8 mouse cellular contexts compared by ENCODE assay signal in genomic region chrX:20950191-20950880, GRCm38 (mm10). TPM values are rescaled to one million over a fixed set of nuclear protein-coding genes. Genes with fewer than 3 reads are reported as not detected.
DNase-seq lines count a peak whose midpoint lies in the region; ATAC-seq lines count a peak whose summit lies in the region.

Gene Elk1, minus strand, starts transcription at chrX:20950608.

- ATAC-seq in forebrain, embryonic 11.5 days (replicated peaks; ENCODE audit: low FRiP score) = peak; percentile 98
- peak; percentile 96 for ATAC-seq in heart, embryonic 16.5 days (replicated peaks; ENCODE audit: extremely low read depth, insufficient read depth, low FRiP score)
- ATAC-seq in liver, embryonic 15.5 days (ENCODE audit: insufficient read depth) = peak; percentile 91
- ATAC-seq in neural tube, embryonic 12.5 days (ENCODE audit: low FRiP score, low read depth) = peak; percentile 98

- DNase-seq in CD8-positive naive resting alpha-beta T cell, adult 2 months (ENCODE audit: low read depth in 2 of 2, low spot score in 2 of 2) = peak; percentile 67 to 74
- peak; percentile 73 for DNase-seq in c-Kit-positive CD71-negative TER-119-negative erythroid progenitor cells, embryonic 14.5 days (ENCODE audit: low read depth)
- DNase-seq in forebrain, embryonic 11.5 days (ENCODE audit: low spot score) = peak; percentile 87
- DNase-seq in kidney, postnatal 36 days = peak; percentile 85 to 89
- DNase-seq in telencephalon, adult 2 months (ENCODE audit: low read depth, low spot score) = peak; percentile 94

- H3K36me3 ChIP-seq in forebrain, embryonic 11.5 days (ENCODE audit: control insufficient read depth, insufficient read depth, low read length) = no peaks in the 10 kb centered on the region
- no peaks in the 10 kb centered on the region for H3K36me3 ChIP-seq in heart, embryonic 16.5 days (ENCODE audit: control insufficient read depth, insufficient read depth)
- H3K36me3 ChIP-seq in liver, embryonic 15.5 days (replicated peaks) = no peaks in the 10 kb centered on the region
- H3K36me3 ChIP-seq in neural tube, embryonic 12.5 days = no peaks in the 10 kb centered on the region

- H3K4me3 ChIP-seq in forebrain, embryonic 11.5 days (ENCODE audit: low read depth, low read length) = peak within 1 kb of the TSS; percentile 48
- peak within 1 kb of the TSS; percentile 77 for H3K4me3 ChIP-seq in heart, embryonic 16.5 days (ENCODE audit: low read length)
- peak within 1 kb of the TSS; percentile 69 for H3K4me3 ChIP-seq in liver, embryonic 15.5 days (replicated peaks)
- H3K4me3 ChIP-seq in neural tube, embryonic 12.5 days = peak within 1 kb of the TSS; percentile 58

- no peaks in the 10 kb centered on the region for H3K4me1 ChIP-seq in forebrain, embryonic 11.5 days (replicated peaks; ENCODE audit: control insufficient read depth, insufficient read depth, low read length)
- peaks cover 2% of the 10 kb centered on the region; the same call in 1 of the 2 replicates for H3K4me1 ChIP-seq in heart, embryonic 16.5 days (ENCODE audit: control insufficient read depth, insufficient read depth, low read length)
- H3K4me1 ChIP-seq in liver, embryonic 15.5 days (replicated peaks) = peaks cover 6% of the 10 kb centered on the region; the same call in 1 of the 2 replicates
- no peaks in the 10 kb centered on the region for H3K4me1 ChIP-seq in neural tube, embryonic 12.5 days

- no peaks in the 10 kb centered on the region for H3K27me3 ChIP-seq in forebrain, embryonic 11.5 days (ENCODE audit: control insufficient read depth, insufficient read depth, low read length)
- no peaks in the 10 kb centered on the region for H3K27me3 ChIP-seq in heart, embryonic 16.5 days (ENCODE audit: control insufficient read depth, insufficient read depth, low read length)
- H3K27me3 ChIP-seq in liver, embryonic 15.5 days = no peaks in the 10 kb centered on the region
- H3K27me3 ChIP-seq in neural tube, embryonic 12.5 days (replicated peaks) = no peaks in the 10 kb centered on the region

- no peaks in the 10 kb centered on the region for H3K9me3 ChIP-seq in forebrain, embryonic 11.5 days (ENCODE audit: control insufficient read depth, low read length)
- no peaks in the 10 kb centered on the region for H3K9me3 ChIP-seq in heart, embryonic 16.5 days (replicated peaks; ENCODE audit: control insufficient read depth, low read length)
- no peaks in the 10 kb centered on the region for H3K9me3 ChIP-seq in liver, embryonic 15.5 days (replicated peaks)
- H3K9me3 ChIP-seq in neural tube, embryonic 12.5 days = no peaks in the 10 kb centered on the region

- H3K9ac ChIP-seq in forebrain, embryonic 11.5 days (ENCODE audit: low read length) = peak within 1 kb of the TSS; percentile 60
- peak within 1 kb of the TSS; percentile 81 for H3K9ac ChIP-seq in heart, embryonic 16.5 days (ENCODE audit: low read length)
- H3K9ac ChIP-seq in liver, embryonic 15.5 days = peak within 1 kb of the TSS; percentile 63
- peak within 1 kb of the TSS; percentile 56 for H3K9ac ChIP-seq in neural tube, embryonic 12.5 days

- H3K27ac ChIP-seq in forebrain, embryonic 11.5 days (ENCODE audit: low read depth, low read length) = no peak within 1 kb of the TSS
- H3K27ac ChIP-seq in heart, embryonic 16.5 days (ENCODE audit: low read length) = peak within 1 kb of the TSS; percentile 73
- no peak within 1 kb of the TSS for H3K27ac ChIP-seq in liver, embryonic 15.5 days (replicated peaks)
- no peak within 1 kb of the TSS for H3K27ac ChIP-seq in neural tube, embryonic 12.5 days

- peak within 1 kb of the TSS; percentile 49 for H3K4me2 ChIP-seq in forebrain, embryonic 11.5 days (ENCODE audit: low read depth, low read length, severe bottlenecking)
- peak within 1 kb of the TSS; percentile 65 for H3K4me2 ChIP-seq in heart, embryonic 16.5 days (ENCODE audit: low read depth, low read length)
- peak within 1 kb of the TSS; percentile 76 for H3K4me2 ChIP-seq in liver, embryonic 15.5 days
- H3K4me2 ChIP-seq in neural tube, embryonic 12.5 days (replicated peaks) = peak within 1 kb of the TSS; percentile 58

- 23% methylated on average over 26 of the region's 30 CpGs for WGBS in forebrain, embryonic 11.5 days
- WGBS in heart, embryonic 16.5 days = 15% methylated on average over 29 of the region's 30 CpGs
- 20% methylated on average over 30 of the region's 30 CpGs for WGBS in liver, embryonic 15.5 days (ENCODE audit: insufficient replicate concordance)
- WGBS in neural tube, embryonic 12.5 days = 17% methylated on average over 30 of the region's 30 CpGs

RNA-seq across cellular contexts. Expression of gene Elk1, which starts in this region (rescaled TPM):
- polyA plus RNA-seq in forebrain, embryonic 11.5 days (2014; fragmentation: Nextera tagmentation; extraction: Ambion mirVana) = 9.9 and 10.0 TPM in 2 replicates
- 9.3 and 11.0 TPM in 2 replicates for polyA plus RNA-seq in heart, embryonic 16.5 days (2015; fragmentation: Nextera tagmentation; extraction: Ambion mirVana)
- polyA plus RNA-seq in liver, embryonic 15.5 days (2015; fragmentation: Nextera tagmentation; extraction: Ambion mirVana) = 2.2 TPM in 2 replicates
- polyA plus RNA-seq in neural tube, embryonic 12.5 days (2016; fragmentation: Nextera tagmentation; extraction: Ambion mirVana) = 15.0 and 15.9 TPM in 2 replicates
